In genomic region chr6:143394377-143394776, GRCm38 (mm10) we compare ENCODE assay signal across 17 mouse cellular contexts.
"Had no signal": no experiment of that assay in that cellular context is flagged by ENCODE, and none has a peak within 500 bp of the region (broad histone marks: within the 10 kb centered on the region; RNA-seq: fewer than 3 reads in every experiment).

No protein-coding gene starts in this region.

- ATAC-seq: intestine, embryonic 16.5 days; midbrain, embryonic 15.5 days had no signal

- DNase-seq: kidney, adult 2 months; kidney, postnatal 36 days; layer of hippocampus, adult 9-11 months; layer of hippocampus, postnatal 36 days; lung, adult 18-20 months; retina, postnatal 1 day; right cerebral cortex, postnatal 4 days; spleen, adult 18-20 months; thymus, adult 18-20 months; thymus, postnatal 14 days had no signal

- H3K4me3 ChIP-seq: limb, embryonic 12.5 days; megakaryocyte, embryonic 14.5 days; midbrain, embryonic 15.5 days; neural tube, embryonic 13.5 days had no signal

- H3K4me1 ChIP-seq: limb, embryonic 12.5 days; midbrain, embryonic 15.5 days; neural tube, embryonic 13.5 days had no signal

- H3K27me3 ChIP-seq: limb, embryonic 12.5 days; megakaryocyte, embryonic 14.5 days; midbrain, embryonic 15.5 days; neural tube, embryonic 13.5 days had no signal

- H3K36me3 ChIP-seq: limb, embryonic 12.5 days; midbrain, embryonic 15.5 days; neural tube, embryonic 13.5 days had no signal

- H3K9me3 ChIP-seq: limb, embryonic 12.5 days; midbrain, embryonic 15.5 days; neural tube, embryonic 13.5 days had no signal

- H3K4me2 ChIP-seq: limb, embryonic 12.5 days; midbrain, embryonic 11.5 days; midbrain, embryonic 15.5 days; neural tube, embryonic 13.5 days had no signal

- H3K9ac ChIP-seq: limb, embryonic 12.5 days; liver, embryonic 14.5 days; midbrain, embryonic 15.5 days; neural tube, embryonic 13.5 days had no signal

- H3K27ac ChIP-seq: limb, embryonic 12.5 days; liver, embryonic 14.5 days; midbrain, embryonic 15.5 days; neural tube, embryonic 13.5 days had no signal
